Mouse (Mus musculus): ENCODE data around the gene Btg4. TPM values are rescaled to one million over a fixed set of nuclear protein-coding genes. Genes with fewer than 3 reads are reported as not detected.
A peak's percentile ranks its signal among the peaks of the same experiment; 100 is the strongest.

Gene Btg4
- polyA plus RNA-seq, 1 experiment: not detected

- DNase-seq: peak; percentile 5
- Histone ChIP-seq H3K4me1 (replicated peaks; ENCODE audit: control insufficient read depth, insufficient read depth, low read length) (peaks cover 10% of the 10 kb centered on the region), H3K27me3 (ENCODE audit: control insufficient read depth, insufficient read depth, low read length) (no peaks in the 10 kb centered on the region), H3K36me3 (ENCODE audit: control insufficient read depth, insufficient read depth, low read length) (no peaks in the 10 kb centered on the region), H3K27ac (ENCODE audit: control insufficient read depth, insufficient read depth, low read length) (no peak overlapping the region), H3K4me3 (ENCODE audit: control insufficient read depth, insufficient read depth, low read length) (peak overlapping the region; percentile 41)
- TF ChIP-seq CTCF (IDR thresholded peaks at IDR 0.05; ENCODE audit: borderline replicate concordance, control insufficient read depth, extremely low read depth, insufficient read depth, low read length, poor library complexity) (no peak), POLR2A (IDR thresholded peaks at IDR 0.05; ENCODE audit: control insufficient read depth, extremely low read depth, insufficient read depth, low read length, poor library complexity) (no peak)
- WGBS: under 1% methylated on average over 17 of the region's 17 CpGs
These were observed 15.7 kb downstream of the Btg4 start for GRCm38 (mm10) chr9:51076300-51076978.

GRCm38 (mm10) chr9:51076979-51077315 is 16.2 kb downstream of the Btg4 start, which contains the start of gene Layn:
Layn (minus strand) TSS chr9:51077094.
- Histone ChIP-seq H3K27ac (ENCODE audit: control insufficient read depth, insufficient read depth, low read length) (no peak within 1 kb of the TSS), H3K4me3 (ENCODE audit: control insufficient read depth, insufficient read depth, low read length) (peak within 1 kb of the TSS; percentile 41), H3K36me3 (ENCODE audit: control insufficient read depth, insufficient read depth, low read length) (no peaks in the 10 kb centered on the region), H3K4me1 (replicated peaks; ENCODE audit: control insufficient read depth, insufficient read depth, low read length) (peaks cover 10% of the 10 kb centered on the region), H3K27me3 (ENCODE audit: control insufficient read depth, insufficient read depth, low read length) (no peaks in the 10 kb centered on the region)
- peak; percentile 45 for DNase-seq
- TF ChIP-seq POLR2A (IDR thresholded peaks at IDR 0.05; ENCODE audit: control insufficient read depth, extremely low read depth, insufficient read depth, low read length, poor library complexity) (no peak), CTCF (IDR thresholded peaks at IDR 0.05; ENCODE audit: borderline replicate concordance, control insufficient read depth, extremely low read depth, insufficient read depth, low read length, poor library complexity) (no peak)
- 2% methylated on average over 14 of the region's 14 CpGs for WGBS

- no peak for TF ChIP-seq CTCF (IDR thresholded peaks at IDR 0.05; ENCODE audit: borderline replicate concordance, control insufficient read depth, extremely low read depth, insufficient read depth, low read length, poor library complexity)
- TF ChIP-seq POLR2A (IDR thresholded peaks at IDR 0.05; ENCODE audit: control insufficient read depth, extremely low read depth, insufficient read depth, low read length, poor library complexity): no peak
- no peak for DNase-seq
- no peaks in the 10 kb centered on the region for H3K36me3 ChIP-seq (ENCODE audit: control insufficient read depth, insufficient read depth, low read length)
- H3K27me3 ChIP-seq (ENCODE audit: control insufficient read depth, insufficient read depth, low read length): no peaks in the 10 kb centered on the region
- 93% methylated on average over 5 of the region's 5 CpGs for WGBS
- peaks cover 5% of the 10 kb centered on the region for H3K4me1 ChIP-seq (replicated peaks; ENCODE audit: control insufficient read depth, insufficient read depth, low read length)
- no peak overlapping the region for H3K4me3 ChIP-seq (ENCODE audit: control insufficient read depth, insufficient read depth, low read length)
- H3K27ac ChIP-seq (ENCODE audit: control insufficient read depth, insufficient read depth, low read length): no peak overlapping the region
These were observed 20.9 kb downstream of the Btg4 start for GRCm38 (mm10) chr9:51081614-51082013.

DNA sequence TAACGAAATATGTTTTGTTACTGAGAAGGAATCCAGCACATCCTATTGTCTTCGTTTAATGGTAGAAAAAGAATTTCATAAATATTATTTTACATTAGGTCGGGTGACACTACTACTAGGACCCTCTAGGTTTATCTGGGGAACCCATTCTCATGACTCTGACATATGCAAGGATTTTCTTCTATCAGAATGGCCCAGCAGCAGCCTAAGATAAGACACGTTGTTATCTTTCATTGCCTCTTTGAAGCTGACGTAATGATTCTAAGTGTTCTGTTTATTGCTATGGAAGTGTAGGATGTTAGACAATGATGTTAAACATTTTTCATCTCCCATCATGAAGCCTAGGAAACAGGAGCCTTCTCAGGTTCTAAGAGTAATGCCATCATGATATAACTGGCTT is 33.0 kb downstream of the Btg4 start:
- WGBS: 87% methylated on average over 5 of the region's 5 CpGs
- no peaks in the 10 kb centered on the region for H3K36me3 ChIP-seq (ENCODE audit: control insufficient read depth, insufficient read depth, low read length)
- TF ChIP-seq POLR2A (IDR thresholded peaks at IDR 0.05; ENCODE audit: control insufficient read depth, extremely low read depth, insufficient read depth, low read length, poor library complexity) (no peak), CTCF (IDR thresholded peaks at IDR 0.05; ENCODE audit: borderline replicate concordance, control insufficient read depth, extremely low read depth, insufficient read depth, low read length, poor library complexity) (no peak)

DNA sequence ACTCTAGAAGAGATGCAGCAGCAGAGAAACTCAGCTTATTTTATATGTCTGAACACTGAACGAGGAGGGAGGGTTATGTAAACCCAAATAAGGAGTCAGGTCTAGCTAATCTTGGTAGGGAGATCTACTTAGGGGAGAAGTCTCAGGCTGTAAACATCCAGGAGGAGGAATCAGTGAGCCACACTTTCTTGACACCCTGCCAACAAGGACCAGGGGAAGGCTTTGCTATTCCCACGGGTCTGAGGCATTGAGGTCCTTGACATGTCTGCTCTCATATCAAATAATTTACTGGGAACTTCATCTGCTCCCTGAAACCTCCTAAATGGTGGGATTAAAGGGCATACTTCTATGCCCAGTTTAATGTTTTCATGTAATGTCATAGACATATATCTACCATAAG is 35.6 kb downstream of the Btg4 start:
- 60% methylated on average over 2 of the region's 2 CpGs for WGBS
- Histone ChIP-seq H3K27me3 (ENCODE audit: control insufficient read depth, insufficient read depth, low read length) (no peaks in the 10 kb centered on the region), H3K4me1 (replicated peaks; ENCODE audit: control insufficient read depth, insufficient read depth, low read length) (no peaks in the 10 kb centered on the region), H3K36me3 (ENCODE audit: control insufficient read depth, insufficient read depth, low read length) (no peaks in the 10 kb centered on the region), H3K4me3 (ENCODE audit: control insufficient read depth, insufficient read depth, low read length) (no peak overlapping the region), H3K27ac (ENCODE audit: control insufficient read depth, insufficient read depth, low read length) (no peak overlapping the region)
- no peak for DNase-seq
- TF ChIP-seq POLR2A (IDR thresholded peaks at IDR 0.05; ENCODE audit: control insufficient read depth, extremely low read depth, insufficient read depth, low read length, poor library complexity): no peak
- TF ChIP-seq CTCF (IDR thresholded peaks at IDR 0.05; ENCODE audit: borderline replicate concordance, control insufficient read depth, extremely low read depth, insufficient read depth, low read length, poor library complexity): no peak

More for the DNA sequence above, 33.0 kb downstream of the Btg4 start:
- Histone ChIP-seq H3K4me3 (ENCODE audit: control insufficient read depth, insufficient read depth, low read length) (no peak overlapping the region), H3K4me1 (replicated peaks; ENCODE audit: control insufficient read depth, insufficient read depth, low read length) (no peaks in the 10 kb centered on the region), H3K27ac (ENCODE audit: control insufficient read depth, insufficient read depth, low read length) (no peak overlapping the region), H3K27me3 (ENCODE audit: control insufficient read depth, insufficient read depth, low read length) (no peaks in the 10 kb centered on the region)
- DNase-seq: no peak

GRCm38 (mm10) chr9:51101756-51102425 is 41.2 kb downstream of the Btg4 start, which contains the start of gene 4833427G06Rik:
4833427G06Rik (minus strand) TSS chr9:51102078.
- TF ChIP-seq CTCF (IDR thresholded peaks at IDR 0.05; ENCODE audit: borderline replicate concordance, control insufficient read depth, extremely low read depth, insufficient read depth, low read length, poor library complexity): no peak
- TF ChIP-seq POLR2A (IDR thresholded peaks at IDR 0.05; ENCODE audit: control insufficient read depth, extremely low read depth, insufficient read depth, low read length, poor library complexity): no peak
- no peaks in the 10 kb centered on the region for H3K36me3 ChIP-seq (ENCODE audit: control insufficient read depth, insufficient read depth, low read length)
- DNase-seq: peak; percentile 1
- peaks cover 19% of the 10 kb centered on the region; the same call in 1 of the 2 replicates for H3K27me3 ChIP-seq (ENCODE audit: control insufficient read depth, insufficient read depth, low read length)
- H3K4me3 ChIP-seq (ENCODE audit: control insufficient read depth, insufficient read depth, low read length): no peak within 1 kb of the TSS
- WGBS: 11% methylated on average over 27 of the region's 27 CpGs
- no peaks in the 10 kb centered on the region for H3K4me1 ChIP-seq (replicated peaks; ENCODE audit: control insufficient read depth, insufficient read depth, low read length)
- H3K27ac ChIP-seq (ENCODE audit: control insufficient read depth, insufficient read depth, low read length): no peak within 1 kb of the TSS

All from thymus, adult 2 months (tissue).